Mouse (Mus musculus) testis, adult 2 months (tissue): ENCODE measurements at regions not wholly inside any gene's neighbourhood (a gene's known extent, or its start where the extent isn't known, plus 50 kb on each side); places are given as distances from the start of the nearest gene placed in this dataset.

ENCODE experiments used
- CTCF ChIP-seq: fragments of 200-500 bp; IDR thresholded peaks from 2 replicates; pipeline ENCODE4 v1.5.1; 2012; ENCODE audit warnings: low read depth, mild to moderate bottlenecking, inconsistent platforms, low read length, moderate library complexity; ENCODE audit not compliant: control insufficient read depth, insufficient read depth, insufficient replicate concordance
- POLR2A ChIP-seq: fragments of 200-500 bp; IDR thresholded peaks from 2 replicates; pipeline ENCODE4 v1.6.1; 2012; ENCODE audit warnings: low read depth, mild to moderate bottlenecking, inconsistent platforms, low read length, moderate library complexity; ENCODE audit not compliant: control insufficient read depth

- TF ChIP-seq CTCF (no peak), POLR2A (no peak)
Observed at GRCm38 (mm10) chr15:10838584-10839288, 113.4 kb upstream of the C1qtnf3 start.
